Mouse (Mus musculus) c-Kit-positive CD71-positive TER-119-negative erythroid progenitor cells, embryonic 14.5 days (primary cell): ENCODE results near the gene Cfdp1.
"Not testable (repeated sequence)": the region's sequence is repeated elsewhere in the genome, so short reads cannot be mapped to it uniquely, and the experiment has no call there.

ENCODE experiments used
- DNase-seq: peaks from one replicate; pipeline ENCODE4 v3.0.0-alpha.2; 2013; ENCODE audit warnings: low read depth

Gene Cfdp1

GRCm38 (mm10) chr8:111855977-111856376 is 1.9 kb upstream of the Cfdp1 start:
- no peak for DNase-seq

DNA sequence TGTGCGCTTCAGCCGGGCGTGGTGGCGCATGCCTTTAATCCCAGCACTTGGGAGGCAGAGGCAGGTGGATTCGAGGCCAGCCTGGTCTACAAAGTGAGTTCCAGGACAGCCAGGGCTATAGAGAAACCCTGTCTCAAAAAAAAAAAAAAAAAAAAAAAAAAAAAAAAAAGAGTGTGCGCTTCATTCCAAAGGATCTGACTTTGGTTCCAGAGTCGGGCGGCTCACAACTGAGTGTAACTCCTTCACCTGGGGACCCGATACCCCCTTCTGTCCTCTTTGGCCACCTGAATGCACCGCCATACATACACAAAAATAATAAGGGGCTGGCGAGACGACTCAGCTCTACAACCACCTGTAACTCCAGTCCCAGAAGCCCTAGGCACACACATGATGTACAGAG is 872 bp downstream of the Cfdp1 start:
- DNase-seq = not testable (repeated sequence)

DNA sequence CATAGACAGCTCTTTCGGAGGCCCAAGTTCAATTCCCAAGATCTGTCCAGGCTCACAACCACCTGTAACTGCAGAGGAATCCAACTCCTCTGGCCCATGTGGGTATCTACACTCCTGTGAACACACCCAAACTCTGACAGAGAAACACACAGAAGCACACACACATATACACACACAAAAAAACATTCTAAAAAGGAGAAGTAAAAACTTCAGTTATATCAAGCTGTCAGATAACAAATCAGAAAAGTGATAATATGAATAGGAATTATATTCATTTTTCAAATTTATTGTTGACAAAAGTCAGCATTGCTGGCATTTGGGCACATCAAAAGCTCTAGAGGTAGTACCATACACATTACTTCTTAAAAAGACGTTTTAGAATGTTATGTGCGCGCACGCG is 7.3 kb downstream of the Cfdp1 start:
- no peak for DNase-seq

DNA sequence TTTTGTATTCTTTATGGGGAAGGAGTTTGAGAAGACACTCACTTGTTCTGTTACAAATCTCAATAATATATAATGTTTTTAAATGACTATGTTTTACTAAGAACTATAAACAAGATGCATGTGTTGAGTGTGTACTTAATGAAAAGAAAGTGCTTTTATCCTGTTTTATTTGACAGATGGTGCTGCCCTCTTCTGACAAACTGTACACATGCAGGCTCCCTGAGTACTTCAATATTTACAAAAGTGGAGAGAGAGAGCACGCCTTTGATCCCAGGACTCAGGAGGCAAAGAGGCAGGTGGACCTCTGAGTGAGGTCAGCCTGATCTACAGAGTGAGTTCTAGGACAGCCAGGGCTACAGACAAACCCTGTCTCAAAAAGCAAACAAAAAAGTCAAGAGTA is 18.6 kb downstream of the Cfdp1 start:
- DNase-seq = no peak

DNA sequence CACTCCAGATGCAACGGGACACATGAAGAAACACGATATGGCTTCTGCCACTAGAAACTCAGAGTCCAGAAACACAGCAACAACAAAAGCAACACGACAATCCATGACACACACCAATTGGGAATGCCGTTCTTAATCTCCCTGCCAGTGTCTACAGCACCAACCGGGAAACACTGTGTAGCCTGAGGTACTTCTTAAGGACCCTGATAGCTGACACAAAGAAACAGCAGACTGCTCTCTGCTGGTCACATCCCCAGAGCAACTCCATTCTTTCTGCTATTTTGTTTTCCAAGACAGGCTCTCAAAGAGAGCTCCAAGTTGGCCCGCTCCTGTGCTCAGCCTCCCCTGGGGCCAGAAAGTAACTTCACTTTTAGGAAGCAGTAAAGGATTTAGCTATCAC is 20.1 kb downstream of the Cfdp1 start:
- no peak for DNase-seq

DNA sequence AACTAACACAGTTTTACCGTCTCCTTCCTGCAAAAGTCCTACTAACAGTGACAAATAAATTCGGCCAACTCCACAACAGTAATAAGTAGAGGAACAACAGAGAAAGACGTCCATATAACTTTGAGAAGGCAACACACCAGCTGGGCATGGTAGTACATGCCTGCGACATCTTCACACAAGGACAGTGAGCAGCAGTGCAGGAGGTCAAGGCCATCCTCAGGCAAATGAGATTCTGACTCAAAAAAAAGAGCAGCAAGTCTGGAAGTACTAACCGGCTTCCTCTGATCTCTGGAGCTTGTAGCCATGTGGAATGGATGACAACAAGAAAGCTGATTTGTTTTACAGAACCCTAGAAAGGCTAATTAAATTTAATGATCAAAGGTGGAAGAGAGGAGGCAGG is 21.1 kb downstream of the Cfdp1 start:
- DNase-seq = no peak

DNA sequence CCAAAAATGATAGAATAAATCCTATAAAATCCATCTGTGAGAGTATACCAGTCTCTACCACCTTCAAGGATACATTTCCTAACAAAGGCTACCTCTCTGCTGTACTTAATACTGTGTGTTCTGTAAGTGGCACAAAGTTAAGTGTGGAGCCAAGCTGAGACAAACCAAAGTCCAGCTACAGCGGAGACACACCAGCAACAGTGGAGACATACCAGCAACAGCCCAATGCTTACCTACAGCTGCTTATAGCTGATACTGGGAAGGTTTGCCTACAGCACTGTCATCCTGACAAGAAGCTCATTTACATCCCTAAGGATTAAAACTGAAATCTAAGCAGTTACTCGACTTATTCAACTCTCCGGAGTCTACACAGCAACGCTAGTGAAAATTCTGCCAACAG is 22.1 kb downstream of the Cfdp1 start:
- no peak for DNase-seq

GRCm38 (mm10) chr8:111828595-111828994 is 25.5 kb downstream of the Cfdp1 start:
- DNase-seq = no peak

- no peak for DNase-seq
Measured at GRCm38 (mm10) chr8:111825219-111825618, 28.9 kb downstream of the Cfdp1 start.

- no peak for DNase-seq
Measured at GRCm38 (mm10) chr8:111824334-111824733, 29.8 kb downstream of the Cfdp1 start.

GRCm38 (mm10) chr8:111821199-111821598 is 32.9 kb downstream of the Cfdp1 start:
- DNase-seq = no peak

DNA sequence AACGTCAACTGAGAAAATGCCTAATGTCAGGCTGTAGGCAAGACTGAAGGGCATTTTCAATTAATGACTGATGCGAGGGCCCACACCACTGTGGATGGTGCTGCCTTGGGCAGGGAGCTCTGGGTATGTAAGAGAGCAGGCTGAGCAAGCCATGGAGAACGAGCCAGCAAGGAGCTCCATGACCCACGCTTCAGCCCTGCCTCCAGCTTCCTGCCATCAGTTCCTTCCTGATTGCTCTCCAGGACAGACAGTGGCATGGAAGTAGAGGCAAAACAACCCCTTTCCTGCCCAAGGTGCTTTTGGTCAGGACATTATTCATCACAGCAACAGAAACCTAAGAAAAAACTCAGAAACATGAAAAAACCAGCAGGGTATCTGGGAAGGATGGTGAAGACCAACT is 33.4 kb downstream of the Cfdp1 start:
- DNase-seq = no peak

DNA sequence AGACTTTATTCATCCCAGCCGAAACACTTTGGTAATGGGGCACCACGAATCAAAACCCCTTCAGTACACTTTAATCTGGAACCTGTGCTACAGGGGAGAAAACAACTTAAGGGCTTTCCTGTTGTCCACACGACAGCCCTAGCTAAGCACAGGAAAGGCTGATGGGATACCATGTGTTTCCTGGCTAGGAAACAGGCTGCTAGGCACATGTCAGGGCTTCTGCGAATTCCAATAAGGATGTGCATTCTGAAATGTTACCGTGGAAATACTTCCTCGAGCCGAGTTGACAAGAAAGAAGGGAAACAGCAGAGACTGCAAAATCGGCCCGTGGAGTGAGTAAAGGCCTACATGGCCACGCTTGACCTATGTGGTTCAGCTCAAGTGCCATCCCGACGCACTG is 34.1 kb downstream of the Cfdp1 start:
- DNase-seq = no peak

- DNase-seq = no peak
Measured at GRCm38 (mm10) chr8:111818556-111818955, 35.5 kb downstream of the Cfdp1 start.

DNA sequence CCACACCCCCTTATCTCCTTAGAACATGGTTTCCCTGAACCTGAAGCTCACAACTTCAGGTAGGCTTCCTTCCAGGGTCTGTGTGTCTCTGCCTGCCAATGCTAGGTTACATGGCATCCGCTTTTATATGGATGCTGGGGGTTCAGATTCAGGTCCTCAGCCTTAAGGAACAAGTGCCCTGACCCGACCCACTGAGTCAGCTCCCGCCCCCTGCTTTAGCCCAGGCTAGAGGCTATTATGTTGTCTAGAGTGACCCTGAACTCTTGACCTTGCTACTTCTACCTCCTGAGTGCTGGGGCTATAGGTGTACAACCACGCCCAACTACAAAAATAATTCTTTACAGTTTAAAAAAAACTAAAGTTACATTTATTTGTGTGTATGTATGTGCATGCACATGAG is 39.0 kb downstream of the Cfdp1 start:
- DNase-seq = no peak

DNA sequence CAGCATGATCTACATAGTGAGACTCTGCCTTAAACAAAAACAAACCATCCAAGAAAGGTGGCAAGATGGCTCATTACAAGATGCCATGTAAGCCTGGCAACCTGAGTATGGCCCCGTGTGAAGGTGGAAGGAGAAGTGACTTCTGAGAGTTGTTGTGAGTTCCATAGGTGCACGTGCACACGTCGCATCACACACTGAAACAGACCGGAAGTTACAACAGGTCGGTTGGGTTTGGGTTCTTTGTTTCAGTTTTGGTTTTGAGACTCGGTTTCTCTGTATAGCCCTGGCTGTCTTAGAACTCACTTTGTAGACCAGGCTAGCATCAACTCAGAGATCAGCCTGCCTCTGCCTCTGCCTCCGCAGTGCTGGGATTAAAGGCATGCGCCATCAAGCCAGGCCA is 40.3 kb downstream of the Cfdp1 start:
- no peak for DNase-seq

GRCm38 (mm10) chr8:111812835-111813234 is 41.3 kb downstream of the Cfdp1 start:
- no peak for DNase-seq

DNA sequence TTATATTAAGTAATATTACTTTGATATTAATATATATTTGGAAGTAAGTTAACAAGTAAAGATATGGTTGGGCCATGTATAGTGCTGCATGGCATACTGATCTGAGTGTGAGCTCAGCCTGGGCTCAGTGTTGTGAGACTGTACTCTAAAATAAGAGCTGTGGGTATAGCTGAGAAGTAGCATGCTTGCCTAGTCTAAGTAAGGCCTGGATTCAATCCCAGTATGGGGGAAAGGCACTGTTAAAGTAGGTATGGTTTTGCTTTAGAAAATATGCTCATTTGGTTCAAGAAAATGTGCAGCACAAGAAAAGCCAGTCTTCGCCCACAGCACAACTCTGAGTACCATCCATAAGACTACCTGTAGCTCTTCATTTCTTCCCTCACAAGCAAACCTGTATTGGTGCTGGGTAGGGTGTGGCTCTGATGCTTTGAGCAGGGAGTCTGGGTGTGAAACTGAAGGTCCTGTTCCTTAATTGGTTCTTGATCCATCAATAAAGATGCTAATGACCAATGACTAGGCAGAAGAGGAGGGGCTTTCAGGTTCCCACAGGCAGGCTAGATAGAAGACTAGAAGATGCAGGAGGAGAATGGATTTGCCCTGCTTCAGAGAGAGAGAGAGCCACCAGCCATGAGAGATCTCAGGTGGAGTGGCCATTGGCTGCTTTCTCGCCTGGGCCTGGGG is 43.3 kb downstream of the Cfdp1 start:
- DNase-seq = peak; percentile 22

GRCm38 (mm10) chr8:111808891-111809622 is 45.0 kb downstream of the Cfdp1 start:
- no peak for DNase-seq

- no peak for DNase-seq
Measured at GRCm38 (mm10) chr8:111808006-111808405, 46.1 kb downstream of the Cfdp1 start.

GRCm38 (mm10) chr8:111803362-111803761 is 50.7 kb downstream of the Cfdp1 start:
- no peak for DNase-seq

- DNase-seq = no peak
Measured at GRCm38 (mm10) chr8:111802256-111802655, 51.8 kb downstream of the Cfdp1 start.

DNA sequence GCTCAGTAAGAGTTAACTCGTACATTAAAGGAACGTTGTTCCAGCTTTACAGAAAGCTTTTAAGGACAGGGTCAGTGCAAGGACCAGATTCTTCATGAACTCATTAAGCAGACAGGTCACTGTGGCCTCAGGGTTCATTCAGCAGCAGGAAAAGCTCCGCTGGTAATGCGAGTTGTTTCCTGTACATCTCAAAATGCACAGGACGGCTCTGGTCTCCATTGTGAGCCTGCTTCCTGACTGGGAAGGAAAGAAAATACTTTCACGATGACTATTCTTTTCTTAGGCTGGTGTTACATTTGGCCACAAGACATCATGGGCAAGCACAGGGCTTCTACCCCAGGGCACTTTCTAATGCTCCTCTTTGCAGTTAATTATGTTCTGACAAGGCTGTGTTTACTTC is 52.6 kb downstream of the Cfdp1 start:
- DNase-seq = no peak

- DNase-seq = no peak
Measured at GRCm38 (mm10) chr8:111796528-111796927, 57.6 kb downstream of the Cfdp1 start.
